Mouse (Mus musculus) embryonic fibroblast, embryonic 13.5 days (primary cell): ENCODE results near the gene Fam3c.

Experiments
- CTCF ChIP-seq: IDR thresholded peaks from 2 replicates; pipeline ENCODE4 v1.5.1; 2011; ENCODE audit warnings: mild to moderate bottlenecking, control low read depth, low read length, moderate library complexity, borderline replicate concordance; ENCODE audit not compliant: insufficient read depth
- POLR2A ChIP-seq: IDR thresholded peaks from 2 replicates; pipeline ENCODE4 v1.6.1; 2011; ENCODE audit warnings: low read depth, mild to moderate bottlenecking, control low read depth, low read length, moderate library complexity

DNA sequence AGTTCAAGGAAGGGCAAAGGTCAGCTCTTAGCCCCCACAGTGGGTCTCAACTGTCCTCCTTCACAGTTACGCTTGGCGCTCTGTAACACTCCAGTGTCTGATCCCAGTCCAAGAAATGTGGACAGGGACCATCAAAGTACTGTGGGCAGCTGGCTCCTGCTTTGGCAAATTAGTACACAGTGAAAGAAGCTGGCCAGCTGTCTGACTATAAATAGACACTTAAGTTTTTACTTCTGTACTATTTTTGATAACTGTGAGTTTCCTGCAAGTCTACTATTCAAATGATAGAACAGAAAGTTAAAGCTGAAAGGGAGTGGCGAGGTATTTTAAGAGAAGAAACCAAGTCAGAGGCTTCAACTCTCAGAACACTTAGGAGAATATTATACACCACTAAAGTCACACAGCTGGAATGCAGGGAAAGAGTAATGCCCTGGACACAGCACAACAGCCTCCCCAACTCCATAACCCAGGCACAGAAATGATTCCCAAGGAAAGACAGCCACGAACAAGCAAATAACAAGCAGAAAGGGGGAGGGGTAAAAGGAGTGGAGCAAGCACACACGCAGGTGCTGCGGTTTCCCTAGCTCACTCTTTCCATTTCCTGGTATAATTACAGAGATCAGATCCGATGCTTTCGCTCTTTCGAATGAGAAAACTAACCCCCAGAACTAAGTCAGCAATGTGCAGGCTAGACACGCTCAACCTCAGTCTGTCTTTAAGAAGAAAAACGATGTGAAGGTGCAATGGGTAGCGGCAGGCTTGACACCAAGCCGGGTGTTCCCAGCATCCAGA lies 25.7 kb downstream of the Fam3c start:
- TF ChIP-seq CTCF = no peak
- no peak for TF ChIP-seq POLR2A
